Mouse (Mus musculus): ENCODE measurements around the gene Wdfy4.

Wdfy4 gene

GRCm38 (mm10) chr14:33189849-33190423 is 4.6 kb upstream of the Wdfy4 start:
- no peak for DNase-seq (ENCODE audit: low spot score)

DNA sequence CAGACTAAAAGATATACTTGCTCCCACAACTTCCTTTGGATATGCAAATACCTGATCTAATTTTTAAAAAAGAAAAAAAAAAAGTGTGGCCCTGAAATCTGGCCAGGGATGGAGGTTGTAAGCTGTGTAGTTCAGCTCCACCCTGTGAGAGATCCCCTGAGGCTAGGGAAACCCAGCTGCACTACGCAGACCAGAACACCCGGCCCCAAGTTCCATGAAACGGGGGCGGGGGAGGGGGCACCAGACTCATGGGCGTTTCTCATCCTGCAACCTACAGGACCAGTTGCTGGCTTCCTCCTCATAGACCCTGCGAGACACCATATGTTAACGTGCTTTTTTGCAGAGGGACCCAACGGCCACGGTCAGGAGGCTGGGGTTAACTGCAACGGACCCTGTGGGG is 3.9 kb upstream of the Wdfy4 start:
- DNase-seq (ENCODE audit: low spot score): no peak

GRCm38 (mm10) chr14:33187201-33187600 is 1.9 kb upstream of the Wdfy4 start:
- DNase-seq (ENCODE audit: low spot score): no peak

- no peak for DNase-seq (ENCODE audit: low spot score)
Measured at GRCm38 (mm10) chr14:33180102-33180501, 5.2 kb downstream of the Wdfy4 start.

GRCm38 (mm10) chr14:33175059-33175821 is 10.1 kb downstream of the Wdfy4 start:
- no peak for DNase-seq (ENCODE audit: low spot score)

GRCm38 (mm10) chr14:33171942-33172341 is 13.4 kb downstream of the Wdfy4 start:
- no peak for DNase-seq (ENCODE audit: low spot score)

DNA sequence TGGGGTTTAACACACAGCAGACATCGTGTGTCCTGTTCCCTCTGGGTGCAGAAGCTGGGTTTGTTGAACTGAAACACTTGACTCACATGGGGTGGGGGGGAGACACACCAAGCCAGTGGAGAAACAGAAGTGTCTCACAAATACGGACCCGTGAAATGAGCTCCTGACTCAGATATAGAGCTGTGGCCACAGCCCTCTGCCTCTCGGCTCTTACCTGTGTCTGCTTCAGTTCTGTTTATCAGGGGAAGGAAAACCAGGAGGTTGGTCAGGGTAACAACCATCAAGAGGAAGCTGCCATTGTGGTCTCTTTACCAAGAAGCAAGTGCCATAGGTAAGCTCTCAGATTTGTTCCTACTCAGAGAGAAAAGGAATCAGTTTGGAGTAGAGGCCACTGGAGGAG is 16.6 kb downstream of the Wdfy4 start:
- no peak for DNase-seq (ENCODE audit: low spot score)

DNA sequence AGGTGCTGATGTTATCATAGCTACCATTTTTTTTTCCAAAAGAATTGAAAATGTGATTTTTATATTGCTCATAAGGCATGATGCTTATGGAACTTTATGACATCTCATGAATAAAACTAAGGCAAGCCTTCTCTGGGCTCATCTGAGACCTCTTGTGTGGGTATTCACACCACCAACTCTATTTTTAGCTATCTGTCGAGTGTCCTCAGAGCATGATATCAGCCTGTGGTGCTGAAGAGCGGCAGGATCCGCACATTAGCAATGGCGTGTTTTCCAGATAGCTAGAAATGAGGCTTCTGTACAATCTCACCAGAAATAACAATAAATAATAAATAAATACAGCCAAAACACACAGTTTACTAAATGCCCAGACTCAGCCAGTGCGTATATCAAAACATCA is 23.1 kb downstream of the Wdfy4 start:
- DNase-seq (ENCODE audit: low spot score): no peak

DNA sequence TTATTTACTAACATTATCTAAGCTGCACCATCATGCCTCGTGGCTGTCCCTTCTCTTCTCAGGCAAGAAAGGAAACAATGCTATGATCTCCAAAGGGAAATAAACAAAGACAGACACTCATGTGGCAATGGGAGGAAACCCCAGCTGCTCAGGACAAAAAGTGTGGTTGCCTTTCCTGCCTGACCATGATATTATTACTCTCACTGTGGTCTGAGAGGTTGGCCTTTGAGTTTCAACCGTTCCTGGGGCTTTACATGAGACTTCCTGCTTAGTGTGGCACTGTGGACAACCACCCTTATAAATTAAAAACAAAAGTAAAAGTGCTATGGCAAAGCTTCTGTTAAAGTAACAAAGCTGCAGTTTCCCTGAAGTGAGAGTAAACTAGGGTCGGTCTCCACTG is 27.0 kb downstream of the Wdfy4 start:
- no peak for DNase-seq (ENCODE audit: low spot score)

DNA sequence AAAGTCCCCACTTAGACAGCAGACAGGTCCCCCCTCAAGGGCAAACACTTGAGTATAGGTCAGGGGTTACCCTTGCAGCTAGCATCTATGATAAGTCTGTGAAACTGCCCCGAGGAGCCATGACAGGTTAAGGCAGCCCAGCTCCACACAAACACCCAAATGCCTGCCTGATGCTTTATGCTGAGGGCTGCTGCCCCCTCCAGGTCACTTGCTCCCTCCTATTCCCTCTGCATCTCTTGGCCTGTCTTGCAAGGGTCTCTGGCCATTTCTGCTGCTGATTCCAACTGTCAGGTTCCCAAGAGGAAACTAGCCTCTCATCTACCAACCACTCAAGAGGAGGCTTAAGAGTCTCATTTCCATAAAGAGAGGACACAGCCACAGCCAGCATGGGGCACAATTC is 32.4 kb downstream of the Wdfy4 start:
- DNase-seq (ENCODE audit: low spot score): no peak

- DNase-seq (ENCODE audit: low spot score): no peak
Measured at GRCm38 (mm10) chr14:33146287-33146686, 39.0 kb downstream of the Wdfy4 start.

- no peak for DNase-seq (ENCODE audit: low spot score)
Measured at GRCm38 (mm10) chr14:33136843-33137242, 48.5 kb downstream of the Wdfy4 start.

DNA sequence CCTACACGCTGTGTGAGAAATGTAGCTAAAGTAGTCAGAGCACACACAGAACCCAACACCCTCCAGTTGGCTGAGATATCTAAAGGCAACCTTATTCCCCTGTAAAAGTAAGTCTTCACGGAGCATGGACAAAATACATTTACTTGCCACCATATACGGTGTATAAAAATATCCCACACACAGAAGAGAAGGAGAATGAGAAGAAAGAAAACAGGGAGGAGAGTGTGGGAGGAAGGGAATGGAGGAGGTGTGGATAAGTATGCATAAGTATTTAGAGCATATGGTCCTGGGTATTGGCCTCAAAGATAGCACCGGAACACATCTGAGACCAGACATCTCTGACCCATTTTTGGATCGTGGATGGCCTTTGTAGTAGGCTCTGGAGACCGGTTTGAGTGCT is 50.1 kb downstream of the Wdfy4 start:
- no peak for DNase-seq (ENCODE audit: low spot score)

DNA sequence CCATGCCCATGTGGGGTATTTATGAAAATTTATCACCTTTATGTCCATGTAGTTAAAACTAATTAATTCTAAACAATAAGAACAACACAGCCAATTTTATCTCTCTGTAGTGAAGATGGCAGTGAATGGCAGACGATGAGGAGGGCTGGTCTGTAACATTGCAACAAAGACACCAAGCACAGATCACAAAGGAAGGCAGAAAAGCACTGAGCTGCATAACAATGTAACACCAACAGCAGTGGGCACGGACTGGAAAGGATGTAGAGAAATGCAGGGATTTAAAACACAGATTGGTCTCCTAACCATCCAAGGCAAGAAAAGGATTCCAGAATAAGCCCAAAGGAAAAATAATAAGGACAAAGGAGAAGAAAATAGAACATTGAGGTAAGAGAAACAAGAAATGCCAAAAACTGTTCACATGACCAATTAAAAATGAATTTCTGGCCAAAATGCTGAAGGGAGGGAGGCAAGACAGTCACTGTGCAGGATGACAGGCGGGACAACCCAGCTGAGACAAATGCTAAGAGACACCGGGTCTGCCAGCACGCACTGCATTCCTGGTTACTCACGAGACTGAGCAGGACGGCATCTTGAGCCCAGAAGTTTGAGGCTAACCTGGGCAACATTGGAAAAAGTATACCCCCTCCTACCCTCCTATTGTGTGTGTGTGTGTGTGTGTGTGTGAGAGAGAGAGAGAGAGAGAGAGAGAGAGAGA is 54.1 kb downstream of the Wdfy4 start:
- no peak for DNase-seq (ENCODE audit: low spot score)

- DNase-seq (ENCODE audit: low spot score): no peak
Measured at GRCm38 (mm10) chr14:33116590-33116989, 68.7 kb downstream of the Wdfy4 start.

- DNase-seq (ENCODE audit: low spot score): no peak
Measured at GRCm38 (mm10) chr14:33104809-33105208, 80.5 kb downstream of the Wdfy4 start.

- DNase-seq (ENCODE audit: low spot score): no peak
Measured at GRCm38 (mm10) chr14:33101609-33102008, 83.7 kb downstream of the Wdfy4 start.

GRCm38 (mm10) chr14:33099926-33100325 is 85.4 kb downstream of the Wdfy4 start:
- DNase-seq (ENCODE audit: low spot score): no peak

DNA sequence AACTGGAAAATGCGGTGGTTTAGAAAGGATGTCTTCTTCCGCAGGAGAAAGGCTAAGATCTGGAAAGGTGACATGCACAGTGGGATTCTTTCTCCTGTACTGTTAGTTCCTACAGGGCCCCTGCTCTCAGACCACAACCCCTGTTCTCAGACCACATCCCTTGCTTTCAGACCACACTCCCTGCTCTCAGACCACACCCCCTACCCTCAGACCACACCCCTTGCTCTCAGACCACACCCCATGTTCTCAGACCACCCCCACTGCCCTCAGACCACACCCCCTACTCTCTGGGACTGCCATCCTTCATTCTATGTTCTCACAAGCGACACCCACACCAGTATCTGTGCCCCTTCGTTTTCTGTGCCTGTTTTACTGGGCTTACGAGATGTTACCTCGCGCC is 86.2 kb downstream of the Wdfy4 start:
- peak; percentile 39 for DNase-seq (ENCODE audit: low spot score)

GRCm38 (mm10) chr14:33096462-33096861 is 88.8 kb downstream of the Wdfy4 start:
- no peak for DNase-seq (ENCODE audit: low spot score)

DNA sequence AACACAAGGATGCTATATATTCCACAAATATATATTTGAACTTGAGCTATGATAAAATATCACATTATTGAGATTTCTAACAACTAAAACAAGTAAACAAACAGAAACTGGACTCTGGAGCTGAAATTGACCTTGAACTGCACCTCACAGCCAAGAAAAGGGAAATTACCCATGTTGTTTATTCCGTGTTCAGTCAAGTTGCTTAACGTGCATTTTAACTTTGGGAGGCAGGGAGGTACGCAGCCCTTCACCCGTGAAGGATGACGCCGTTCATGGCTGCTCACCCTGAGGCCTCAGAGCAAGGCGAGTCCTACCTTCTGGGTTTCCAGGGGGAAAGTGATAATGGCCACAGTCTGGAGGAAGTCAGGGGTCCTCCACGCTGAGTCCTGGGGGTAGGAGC is 102.0 kb downstream of the Wdfy4 start:
- DNase-seq (ENCODE audit: low spot score): no peak

GRCm38 (mm10) chr14:33082301-33082700 is 103.0 kb downstream of the Wdfy4 start:
- DNase-seq (ENCODE audit: low spot score): no peak

DNA sequence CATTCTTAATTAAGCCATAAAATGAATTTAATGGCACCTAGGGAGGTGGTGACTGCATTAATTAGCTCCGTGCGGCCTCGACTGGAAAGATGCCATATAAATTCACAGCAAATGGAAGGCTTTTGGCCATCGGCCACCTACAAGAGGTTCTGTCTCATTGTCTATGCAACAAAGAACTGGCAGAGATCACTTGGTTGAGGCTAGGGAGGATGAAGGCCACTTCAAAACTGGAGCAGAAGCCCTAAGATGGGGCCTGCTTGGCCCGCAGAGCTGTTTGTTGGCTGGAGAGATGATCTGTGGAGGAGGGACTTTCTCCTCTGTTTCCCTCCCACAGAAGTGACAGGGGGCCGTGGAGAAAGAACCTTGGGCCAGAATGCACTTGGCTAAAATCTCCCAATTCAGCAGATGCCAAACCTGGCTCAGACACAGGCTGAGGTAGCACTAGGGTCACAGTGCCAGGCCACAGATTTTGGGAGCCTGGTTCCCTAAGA is 103.9 kb downstream of the Wdfy4 start:
- no peak for DNase-seq (ENCODE audit: low spot score)

All from T-cell, adult 2 months (primary cell).